Mouse (Mus musculus) MEL (cell line): ENCODE results near the gene Steap1. TPM values are rescaled to one million over a fixed set of nuclear protein-coding genes. Genes with fewer than 3 reads are reported as not detected.

Experiments
- DNase-seq: peaks from one replicate; pipeline ENCODE4 v3.0.0; 2011; ENCODE audit warnings: low read depth, low spot score
- H3K27ac ChIP-seq: 2 replicates; pipeline ENCODE4 v1.5.1; 2012; ENCODE audit warnings: low read depth, mild to moderate bottlenecking, control low read depth, low read length, moderate library complexity; ENCODE audit not compliant: control insufficient read depth
- H3K27me3 ChIP-seq, 2 experiments: fragments of 150-350 bp in 1 of 2; sonication (generic) in 1 of 2; 2 replicates each; pipeline ENCODE4 v1.6.1; 2012; ENCODE audit warnings: low read length in 2 of 2, mild to moderate bottlenecking in 2 of 2, improper control_type of control experiment in 1 of 2, moderate library complexity in 1 of 2; ENCODE audit not compliant: insufficient read depth in 2 of 2, control insufficient read depth in 1 of 2
- H3K36me3 ChIP-seq, 2 experiments: 2 replicates each; pipeline ENCODE4 v1.6.1; 2012 to 2014; ENCODE audit warnings: low read length in 2 of 2, improper control_type of control experiment in 1 of 2, inconsistent platforms in 1 of 2, mild to moderate bottlenecking in 1 of 2; ENCODE audit not compliant: insufficient read depth in 2 of 2, control insufficient read depth in 1 of 2
- H3K4me1 ChIP-seq, 2 experiments: fragments of 150-350 bp in 1 of 2; sonication (generic) in 1 of 2; 2 replicates each; pipeline ENCODE4 v1.6.1; 2012; ENCODE audit warnings: low read length in 2 of 2, improper control_type of control experiment in 1 of 2, mild to moderate bottlenecking in 1 of 2; ENCODE audit not compliant: insufficient read depth in 2 of 2, control insufficient read depth in 1 of 2
- H3K4me3 ChIP-seq, 2 experiments: fragments of 150-350 bp in 1 of 2; sonication (generic) in 1 of 2; 2 replicates each; pipeline ENCODE4 v1.5.1; 2012; ENCODE audit warnings: low read depth in 2 of 2, low read length in 2 of 2, mild to moderate bottlenecking in 2 of 2, moderate library complexity in 2 of 2, control low read depth in 1 of 2, improper control_type of control experiment in 1 of 2; ENCODE audit not compliant: control insufficient read depth in 1 of 2, insufficient read depth in 1 of 2
- H3K79me2 ChIP-seq: 2 replicates; pipeline ENCODE4 v1.6.1; 2012; ENCODE audit warnings: mild to moderate bottlenecking, low read length, moderate library complexity; ENCODE audit not compliant: control insufficient read depth, poor library complexity, insufficient read depth
- H3K9ac ChIP-seq: 2 replicates; pipeline ENCODE4 v1.6.1; 2012; ENCODE audit warnings: low read depth, mild to moderate bottlenecking, control low read depth, low read length, moderate library complexity; ENCODE audit not compliant: control insufficient read depth, poor library complexity, severe bottlenecking
- H3K9me3 ChIP-seq: fragments of 150-350 bp; sonication (generic); replicated peaks from 2 replicates; pipeline ENCODE4 v1.6.1; 2012; ENCODE audit warnings: mild to moderate bottlenecking, low read length, improper control_type of control experiment, moderate library complexity; ENCODE audit not compliant: insufficient read depth
- BHLHE40 ChIP-seq: IDR thresholded peaks from 2 replicates; pipeline ENCODE4 v1.6.1; 2012; ENCODE audit warnings: low read depth, mild to moderate bottlenecking, inconsistent platforms, low read length, improper control_type of control experiment, borderline replicate concordance
- ELF1 ChIP-seq: IDR thresholded peaks from 2 replicates; pipeline ENCODE4 v1.6.1; 2014; ENCODE audit warnings: low read depth, mild to moderate bottlenecking, inconsistent platforms, low read length, improper control_type of control experiment, moderate library complexity
- MAZ ChIP-seq: IDR thresholded peaks from 2 replicates; pipeline ENCODE4 v1.6.1; 2012; ENCODE audit warnings: low read depth, mild to moderate bottlenecking, inconsistent platforms, low read length, improper control_type of control experiment
- MEF2A ChIP-seq: IDR thresholded peaks from 2 replicates; pipeline ENCODE4 v1.6.1; 2014; ENCODE audit warnings: low read depth, mild to moderate bottlenecking, inconsistent platforms, low read length, improper control_type of control experiment; ENCODE audit not compliant: poor library complexity, insufficient replicate concordance, severe bottlenecking; ENCODE audit errors: extremely low read depth
- MYB ChIP-seq: IDR thresholded peaks from 2 replicates; pipeline ENCODE4 v1.6.1; 2011; ENCODE audit warnings: mild to moderate bottlenecking, low read depth, low read length, improper control_type of control experiment
- MYC ChIP-seq: IDR thresholded peaks from 2 replicates; pipeline ENCODE4 v1.6.1; 2011; ENCODE audit warnings: low read depth, mild to moderate bottlenecking, low read length, improper control_type of control experiment, moderate library complexity
- POLR2AphosphoS5 ChIP-seq: IDR thresholded peaks from 2 replicates; pipeline ENCODE4 v1.6.1; 2012; ENCODE audit warnings: low read depth, borderline replicate concordance, mild to moderate bottlenecking, inconsistent platforms, low read length, moderate library complexity, mixed read lengths
- TAL1 ChIP-seq: IDR thresholded peaks from 2 replicates; pipeline ENCODE4 v1.6.1; 2012; ENCODE audit warnings: mild to moderate bottlenecking, inconsistent platforms, low read length, moderate library complexity, mixed read lengths
- TCF12 ChIP-seq: IDR thresholded peaks from 2 replicates; pipeline ENCODE4 v1.6.1; 2014; ENCODE audit warnings: low read depth, mild to moderate bottlenecking, inconsistent platforms, low read length, improper control_type of control experiment, moderate library complexity
- ZKSCAN1 ChIP-seq: IDR thresholded peaks from 2 replicates; pipeline ENCODE4 v1.6.1; 2012; ENCODE audit warnings: low read depth, mild to moderate bottlenecking, inconsistent platforms, low read length, improper control_type of control experiment, moderate library complexity
- ZNF384 ChIP-seq: IDR thresholded peaks from 2 replicates; pipeline ENCODE4 v1.6.1; 2012; ENCODE audit warnings: low read depth, mild to moderate bottlenecking, inconsistent platforms, low read length, improper control_type of control experiment
- polyA plus RNA-seq, 2 experiments: library from polyadenylated mRNA; stranded (reverse) in 1 of 2; unstranded in 1 of 2; fragments of >175 nt in 1 of 2; fragments of >200 nt in 1 of 2; gene quantifications; 2 replicates each; pipeline versions ENCODE4 v1.2.1 to v1.2.4; 2012; ENCODE audit warnings: low replicate concordance in 2 of 2, low read depth in 1 of 2; ENCODE audit not compliant: insufficient read length in 2 of 2, insufficient read depth in 1 of 2, missing spikeins in 1 of 2
- total RNA-seq: library from RNA; depleted of rRNA; stranded (reverse); fragments of 300-350 nt; gene quantifications from 2 replicates; pipeline ENCODE4 v1.2.3, GENCODE M21; 2012

The Steap1 gene
- total and polyA plus RNA-seq, 3 experiments: not detected

DNA sequence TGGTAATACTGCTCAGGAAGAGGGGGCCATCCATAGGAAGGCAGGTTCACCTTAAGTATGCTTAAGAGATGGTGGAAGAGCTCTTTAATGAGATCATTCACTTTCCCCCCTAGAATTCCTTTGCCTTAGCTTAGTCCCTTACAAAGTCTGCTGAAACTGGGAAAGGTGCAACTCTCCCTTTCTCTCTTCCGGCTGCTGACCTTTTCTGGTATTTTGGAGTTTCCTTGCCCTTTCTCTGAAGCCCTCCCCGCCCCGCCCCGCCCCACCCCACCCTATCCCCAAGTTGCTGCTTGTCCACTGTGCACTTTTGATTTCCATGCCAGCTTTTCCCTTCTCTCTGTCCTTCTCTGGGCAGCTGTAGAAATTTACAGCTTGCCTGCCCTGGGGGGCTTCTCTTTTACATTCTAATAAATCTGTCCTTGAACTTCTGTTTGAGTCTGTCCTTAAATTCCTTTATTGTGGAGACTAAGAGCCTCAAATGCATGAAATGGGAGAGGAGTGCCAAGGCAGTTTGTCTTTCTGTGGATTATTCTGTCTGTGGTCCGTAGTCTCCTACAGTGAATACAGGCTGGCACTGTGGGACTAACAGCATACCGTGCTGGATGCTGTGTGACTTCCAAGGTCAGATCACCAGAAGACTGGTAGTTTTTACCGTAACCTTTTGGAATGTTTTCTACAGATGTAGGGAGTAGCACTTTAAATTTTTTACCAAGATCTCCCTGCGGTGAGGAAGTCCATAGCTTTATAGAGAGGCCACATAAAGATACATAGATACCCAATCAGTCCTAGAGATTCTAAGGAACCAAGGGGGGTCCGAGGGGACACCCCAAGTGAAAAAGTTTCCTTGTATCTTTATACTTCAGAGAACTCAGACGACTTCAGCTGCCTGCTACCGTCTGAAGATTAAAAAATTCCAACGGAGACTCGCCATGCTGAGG lies 41.5 kb downstream of the Steap1 start:
- H3K4me3 ChIP-seq: peak overlapping the region; percentile 30 to 50; a peak in 3 of 4 replicates
- H3K36me3 ChIP-seq: peaks cover 0 to 7% of the 10 kb centered on the region in 2 experiments; a peak in 2 of 4 replicates
- no peaks in the 10 kb centered on the region for H3K9me3 ChIP-seq
- peak overlapping the region; percentile 56 for H3K9ac ChIP-seq
- H3K79me2 ChIP-seq: no peaks in the 10 kb centered on the region
- no peaks in the 10 kb centered on the region; a peak in 1 of 4 replicates for H3K4me1 ChIP-seq
- peak; percentile 6 for DNase-seq
- TF ChIP-seq MYC (no peak), ELF1 (no peak), BHLHE40 (no peak)
- H3K27ac ChIP-seq: peak overlapping the region; percentile 15; the same call in 1 of the 2 replicates
- no peaks in the 10 kb centered on the region for H3K27me3 ChIP-seq

DNA sequence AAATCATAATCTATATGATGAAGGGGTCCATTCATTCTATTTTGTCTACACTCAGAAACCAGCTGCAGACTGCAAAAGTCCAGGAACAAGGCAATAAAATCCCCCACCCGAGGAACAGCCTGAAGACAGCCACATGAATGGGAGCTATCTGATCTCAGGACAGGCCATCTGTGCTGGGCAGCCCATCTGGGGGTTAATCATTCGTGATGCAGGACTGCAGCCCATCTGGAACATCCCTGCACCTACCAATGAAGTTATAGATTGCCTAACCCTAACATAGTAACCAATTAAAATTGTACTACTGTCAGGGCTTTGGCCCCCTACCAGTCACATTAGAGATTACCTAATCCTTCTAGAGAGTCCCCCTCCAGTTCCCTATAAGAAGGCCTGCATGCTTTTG lies 44.1 kb downstream of the Steap1 start:
- H3K4me1 ChIP-seq: no peaks in the 10 kb centered on the region; a peak in 1 of 4 replicates
- TF ChIP-seq ZNF384: no peak
- no peak for TF ChIP-seq MEF2A
- TF ChIP-seq MAZ: no peak
- no peak for TF ChIP-seq POLR2AphosphoS5
- TF ChIP-seq ZKSCAN1: no peak
- TF ChIP-seq ELF1: no peak
- TF ChIP-seq MYB: no peak
- H3K9ac ChIP-seq: no peak overlapping the region
- no peaks in the 10 kb centered on the region for H3K9me3 ChIP-seq
- no peaks in the 10 kb centered on the region for H3K27me3 ChIP-seq
- no peak for DNase-seq
- peaks cover 0 to 7% of the 10 kb centered on the region in 2 experiments; a peak in 2 of 4 replicates for H3K36me3 ChIP-seq
- no peak overlapping the region for H3K4me3 ChIP-seq
- H3K27ac ChIP-seq: no peak overlapping the region
- H3K79me2 ChIP-seq: no peaks in the 10 kb centered on the region

DNA sequence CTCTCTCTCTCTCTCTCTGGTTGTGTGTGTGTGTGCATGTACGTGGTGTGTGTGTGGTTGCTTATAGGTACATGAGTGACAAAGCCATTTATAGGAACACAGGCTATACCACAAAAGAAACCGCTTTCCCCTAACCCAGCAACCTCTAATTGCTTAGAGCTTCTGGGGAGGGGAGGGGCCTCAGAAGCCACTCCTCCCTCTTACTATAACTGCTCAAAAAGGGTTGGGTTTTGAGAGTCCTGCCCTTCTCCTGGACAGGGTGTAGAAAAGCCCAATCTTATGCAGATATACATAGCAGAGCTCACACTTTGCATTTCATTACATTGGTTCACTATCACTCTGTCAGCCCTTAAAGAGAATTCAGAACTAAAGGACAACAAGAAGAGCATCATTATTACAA lies 48.7 kb downstream of the Steap1 start:
- Histone ChIP-seq H3K4me1 (no peaks in the 10 kb centered on the region), H3K27ac (no peak overlapping the region), H3K27me3 (no peaks in the 10 kb centered on the region), H3K4me3 (no peak overlapping the region), H3K9ac (no peak overlapping the region), H3K79me2 (no peaks in the 10 kb centered on the region), H3K9me3 (no peaks in the 10 kb centered on the region)
- DNase-seq: no peak
- no peak for TF ChIP-seq TCF12
- TF ChIP-seq TAL1: no peak
- TF ChIP-seq, all 39 proteins: peak for 0
- H3K36me3 ChIP-seq: no peaks in the 10 kb centered on the region
